Mouse (Mus musculus) cortical plate, adult 2 months (tissue): ENCODE data around the gene Prph. TPM values are rescaled to one million over a fixed set of nuclear protein-coding genes. Genes with fewer than 3 reads are reported as not detected.
A peak's percentile ranks its signal among the peaks of the same experiment; 100 is the strongest.

ENCODE experiments used
- H3K27ac ChIP-seq: fragments of 200-500 bp; 2 replicates; pipeline ENCODE4 v1.5.1; 2012; ENCODE audit warnings: low read length, control low read depth, inconsistent platforms; ENCODE audit not compliant: insufficient read depth
- H3K4me1 ChIP-seq: fragments of 200-500 bp; 2 replicates; pipeline ENCODE4 v1.6.1; 2011; ENCODE audit warnings: low read length; ENCODE audit not compliant: control insufficient read depth, insufficient read depth
- H3K4me3 ChIP-seq: fragments of 200-500 bp; 2 replicates; pipeline ENCODE4 v1.5.1; 2011; ENCODE audit warnings: mild to moderate bottlenecking, low read length, control low read depth; ENCODE audit not compliant: insufficient read depth
- CTCF ChIP-seq: fragments of 200-500 bp; IDR thresholded peaks from 2 replicates; pipeline ENCODE4 v1.5.1; 2011; ENCODE audit warnings: mild to moderate bottlenecking, control low read depth, low read length; ENCODE audit not compliant: insufficient read depth; ENCODE audit errors: extremely low read depth
- POLR2A ChIP-seq: fragments of 200-500 bp; IDR thresholded peaks from 2 replicates; pipeline ENCODE4 v1.6.1; 2011; ENCODE audit warnings: mild to moderate bottlenecking, low read length, control low read depth; ENCODE audit not compliant: insufficient read depth; ENCODE audit errors: extremely low read depth
- polyA plus RNA-seq: library from polyadenylated mRNA; depleted of rRNA; stranded (reverse); fragments of >200 nt; gene quantifications from 2 replicates; pipeline ENCODE4 v1.2.3, GENCODE M21; 2012

Prph gene
- polyA plus RNA-seq, 1 experiment, result 3.2 TPM

GRCm38 (mm10) chr15:99087253-99088075, 32.5 kb downstream of the Prph start, which contains the start of gene C1ql4:
Gene C1ql4 (minus strand): TSS chr15:99087817.
- Histone ChIP-seq H3K4me3 (no peak within 1 kb of the TSS), H3K4me1 (no peaks in the 10 kb centered on the region), H3K27ac (no peak within 1 kb of the TSS)
- TF ChIP-seq CTCF (no peak), POLR2A (no peak)

GRCm38 (mm10) chr15:99088292-99088691, 33.3 kb downstream of the Prph start:
- no peak overlapping the region for H3K27ac ChIP-seq

GRCm38 (mm10) chr15:99089069-99089468, 34.1 kb downstream of the Prph start:
- Histone ChIP-seq H3K27ac (no peak overlapping the region), H3K4me1 (no peaks in the 10 kb centered on the region), H3K4me3 (no peak overlapping the region)
- TF ChIP-seq POLR2A (no peak), CTCF (no peak)

More at GRCm38 (mm10) chr15:99088292-99088691, 33.3 kb downstream of the Prph start:
- no peaks in the 10 kb centered on the region for H3K4me1 ChIP-seq
- no peak overlapping the region for H3K4me3 ChIP-seq
- peak; percentile 35 for TF ChIP-seq CTCF
- no peak for TF ChIP-seq POLR2A

- H3K4me1 ChIP-seq, result no peaks in the 10 kb centered on the region
- H3K4me3 ChIP-seq, result peak within 1 kb of the TSS; percentile 17; the same call in 1 of the 2 replicates
- no peak within 1 kb of the TSS for H3K27ac ChIP-seq
- TF ChIP-seq POLR2A, result no peak
- TF ChIP-seq CTCF, result no peak
Measured at GRCm38 (mm10) chr15:99092870-99093269, 37.9 kb downstream of the Prph start, which contains the start of gene Dnajc22. Gene Dnajc22 (plus strand): TSS chr15:99093170.

- H3K4me1 ChIP-seq, result no peaks in the 10 kb centered on the region
- H3K27ac ChIP-seq, result no peak overlapping the region
- peak overlapping the region; percentile 17; the same call in 1 of the 2 replicates for H3K4me3 ChIP-seq
- TF ChIP-seq POLR2A (no peak), CTCF (peak; percentile 34)
Measured at GRCm38 (mm10) chr15:99093291-99094258, 38.6 kb downstream of the Prph start.

- H3K4me1 ChIP-seq, result no peaks in the 10 kb centered on the region
Measured at GRCm38 (mm10) chr15:99094631-99095270, 39.8 kb downstream of the Prph start.

GRCm38 (mm10) chr15:99095356-99095755, 40.4 kb downstream of the Prph start:
- no peaks in the 10 kb centered on the region for H3K4me1 ChIP-seq
- no peak overlapping the region for H3K27ac ChIP-seq
- TF ChIP-seq POLR2A (no peak), CTCF (no peak)
- H3K4me3 ChIP-seq, result no peak overlapping the region

More at GRCm38 (mm10) chr15:99094631-99095270, 39.8 kb downstream of the Prph start:
- Histone ChIP-seq H3K4me3 (no peak overlapping the region), H3K27ac (no peak overlapping the region)
- TF ChIP-seq CTCF, result no peak
- no peak for TF ChIP-seq POLR2A

GRCm38 (mm10) chr15:99096061-99096793, 41.3 kb downstream of the Prph start:
- H3K4me1 ChIP-seq, result no peaks in the 10 kb centered on the region
- TF ChIP-seq CTCF, result no peak
- TF ChIP-seq POLR2A, result no peak
- H3K27ac ChIP-seq, result no peak overlapping the region
- H3K4me3 ChIP-seq, result no peak overlapping the region
